Mouse (Mus musculus): Measurements from ENCODE around the gene Sec14l5.
"Not testable (repeated sequence)": the region's sequence is repeated elsewhere in the genome, so short reads cannot be mapped to it uniquely, and the experiment has no call there.

Sec14l5 gene

DNA sequence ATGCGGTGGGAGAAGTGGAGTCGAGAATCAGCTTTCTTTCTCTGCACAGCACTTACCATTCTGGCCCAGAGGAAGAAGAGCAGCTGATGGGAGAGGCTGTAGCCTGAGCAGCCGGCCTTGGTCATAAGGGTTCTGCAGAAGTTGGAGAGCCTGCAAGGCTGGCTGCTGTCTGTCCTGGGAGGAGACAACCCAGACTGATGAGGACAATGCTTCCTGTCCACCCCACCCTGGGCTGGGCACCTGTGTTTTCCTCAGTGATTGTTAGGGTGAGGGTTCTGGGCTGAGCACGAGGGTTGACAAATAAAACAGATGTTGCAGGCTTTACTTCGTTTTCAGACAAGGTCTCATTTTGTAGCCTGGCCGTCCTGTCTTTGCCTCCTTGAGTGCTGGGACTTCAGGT lies 69.8 kb downstream of the Sec14l5 start:
- no peak for DNase-seq (ENCODE audit: low read depth, low spot score)

DNA sequence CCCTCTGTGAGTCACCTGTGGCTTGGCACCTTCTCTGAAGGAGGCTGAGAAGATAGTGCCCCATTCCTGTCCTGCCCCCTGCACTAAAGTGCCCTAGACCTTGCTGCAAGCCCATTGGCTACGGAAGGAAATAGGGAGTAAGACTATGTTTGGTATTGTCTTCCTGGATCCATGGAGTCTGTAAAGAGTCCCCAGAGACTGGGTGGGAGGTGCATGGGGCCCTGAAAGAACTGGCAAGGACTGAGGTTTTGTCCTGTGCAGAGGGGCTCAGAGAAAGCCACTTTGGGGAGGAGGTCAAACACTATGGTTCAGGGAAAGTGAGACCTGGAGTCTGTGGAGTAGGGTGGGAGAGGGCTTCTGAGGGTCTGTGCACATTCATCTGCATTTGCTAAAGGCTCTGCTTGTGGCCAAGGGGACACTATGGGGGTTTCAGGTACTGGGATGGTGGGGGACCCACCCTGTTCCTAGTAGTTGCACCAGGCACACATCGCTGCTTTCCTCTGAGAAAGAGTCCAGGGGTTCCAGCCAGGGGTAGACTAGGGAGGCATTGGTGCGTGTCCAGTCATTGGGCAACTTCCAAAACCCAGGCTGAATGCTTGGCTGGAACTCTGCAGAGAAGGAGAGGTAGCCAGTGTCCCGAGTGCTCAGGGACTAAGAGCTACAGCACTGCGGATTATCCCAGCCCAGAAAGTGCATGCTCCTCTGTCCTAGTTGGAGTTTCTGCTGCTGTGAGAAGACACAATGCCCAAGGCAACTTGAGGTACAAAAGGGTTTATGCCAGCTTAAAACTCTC lies 70.6 kb downstream of the Sec14l5 start:
- no peak for DNase-seq (ENCODE audit: low read depth, low spot score)

DNA sequence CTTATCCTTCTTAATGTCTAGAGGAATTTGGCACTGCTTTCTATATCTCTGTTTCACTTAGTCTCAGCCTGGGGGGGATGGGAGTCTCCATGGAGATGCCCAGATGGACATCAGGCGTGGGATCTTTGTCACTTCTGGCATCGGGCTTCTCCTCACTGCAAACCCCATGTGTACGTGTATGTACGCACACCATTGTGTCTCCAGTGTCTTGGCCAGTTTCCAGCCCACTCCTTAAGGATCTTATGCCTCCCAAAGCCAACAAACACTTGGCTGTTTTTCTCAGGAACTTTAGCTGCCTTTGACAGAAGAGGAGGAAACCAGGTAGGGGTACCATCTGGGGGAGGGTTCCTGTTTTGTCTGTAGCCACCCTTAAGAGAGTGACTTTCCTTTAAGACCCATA lies 74.5 kb downstream of the Sec14l5 start:
- DNase-seq (ENCODE audit: low read depth, low spot score) = no peak

DNA sequence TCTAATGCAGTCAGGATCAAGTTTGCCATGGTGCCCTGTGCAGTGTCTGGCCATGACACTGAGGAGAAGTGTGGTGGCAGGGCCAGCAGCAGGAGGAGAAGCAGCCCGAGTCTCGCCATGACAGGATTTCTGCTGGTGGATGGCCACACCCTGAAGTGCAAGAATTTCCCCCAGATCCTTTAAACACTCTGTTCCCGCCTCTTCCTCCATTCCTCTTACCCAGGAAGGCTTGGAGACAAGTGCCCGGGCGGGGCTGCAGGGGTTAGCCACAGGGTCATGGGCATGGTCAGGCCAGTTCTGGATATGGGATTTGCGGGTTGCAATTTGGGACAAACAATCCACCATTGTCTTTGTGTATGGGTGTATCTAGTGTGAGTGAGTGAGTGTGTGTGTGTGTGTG lies 75.2 kb downstream of the Sec14l5 start, which contains the start of gene AU021092:
Gene AU021092 (minus strand): TSS at position 160 of the 400 bp plus-strand sequence.
- DNase-seq (ENCODE audit: low read depth, low spot score) = no peak

GRCm38 (mm10) chr16:5226534-5226933 lies 79.6 kb downstream of the Sec14l5 start:
- DNase-seq (ENCODE audit: low read depth, low spot score) = not testable (repeated sequence)

DNA sequence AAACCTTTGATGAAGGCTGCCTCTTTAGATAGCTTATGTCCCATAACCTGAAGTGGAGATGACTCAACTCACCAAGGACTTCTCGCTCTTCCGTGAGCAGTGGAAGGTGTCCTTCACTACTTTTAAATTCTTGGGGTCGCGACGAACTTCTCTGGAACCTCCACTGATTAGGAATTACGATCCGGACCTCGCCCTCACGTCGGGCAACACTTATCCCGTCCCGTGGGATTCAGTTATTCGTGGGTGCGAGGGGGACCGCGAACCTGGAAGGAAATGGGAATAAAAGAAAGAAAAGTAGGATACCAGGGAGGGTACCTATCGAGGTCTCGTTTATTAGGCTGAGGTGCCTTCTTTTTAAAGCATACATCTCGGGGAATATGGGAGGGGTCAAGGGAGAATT lies 80.6 kb downstream of the Sec14l5 start:
- DNase-seq (ENCODE audit: low read depth, low spot score) = not testable (repeated sequence)

DNA sequence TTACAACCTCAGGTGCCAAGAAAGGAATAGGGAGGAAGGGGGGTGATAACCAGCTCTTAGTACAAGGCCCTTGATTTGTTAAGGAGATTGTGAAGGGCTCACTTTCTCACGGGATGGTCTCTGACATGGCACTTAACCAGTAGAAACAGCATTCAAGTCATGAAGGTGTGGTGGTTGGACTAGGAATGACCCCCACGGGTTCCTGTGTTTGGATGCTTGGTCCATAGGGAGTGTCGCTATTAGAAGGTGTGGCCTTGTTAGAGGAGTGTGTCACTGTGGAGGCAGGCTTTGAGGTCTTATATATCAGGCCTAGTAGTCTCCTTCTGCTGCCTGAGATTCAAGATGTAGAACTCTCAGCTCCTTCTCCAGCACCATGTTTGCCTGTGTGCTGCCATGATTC lies 81.2 kb downstream of the Sec14l5 start:
- not testable (repeated sequence) for DNase-seq (ENCODE audit: low read depth, low spot score)

- DNase-seq (ENCODE audit: low read depth, low spot score) = no peak
Observed at GRCm38 (mm10) chr16:5232982-5233381, 86.1 kb downstream of the Sec14l5 start.

DNA sequence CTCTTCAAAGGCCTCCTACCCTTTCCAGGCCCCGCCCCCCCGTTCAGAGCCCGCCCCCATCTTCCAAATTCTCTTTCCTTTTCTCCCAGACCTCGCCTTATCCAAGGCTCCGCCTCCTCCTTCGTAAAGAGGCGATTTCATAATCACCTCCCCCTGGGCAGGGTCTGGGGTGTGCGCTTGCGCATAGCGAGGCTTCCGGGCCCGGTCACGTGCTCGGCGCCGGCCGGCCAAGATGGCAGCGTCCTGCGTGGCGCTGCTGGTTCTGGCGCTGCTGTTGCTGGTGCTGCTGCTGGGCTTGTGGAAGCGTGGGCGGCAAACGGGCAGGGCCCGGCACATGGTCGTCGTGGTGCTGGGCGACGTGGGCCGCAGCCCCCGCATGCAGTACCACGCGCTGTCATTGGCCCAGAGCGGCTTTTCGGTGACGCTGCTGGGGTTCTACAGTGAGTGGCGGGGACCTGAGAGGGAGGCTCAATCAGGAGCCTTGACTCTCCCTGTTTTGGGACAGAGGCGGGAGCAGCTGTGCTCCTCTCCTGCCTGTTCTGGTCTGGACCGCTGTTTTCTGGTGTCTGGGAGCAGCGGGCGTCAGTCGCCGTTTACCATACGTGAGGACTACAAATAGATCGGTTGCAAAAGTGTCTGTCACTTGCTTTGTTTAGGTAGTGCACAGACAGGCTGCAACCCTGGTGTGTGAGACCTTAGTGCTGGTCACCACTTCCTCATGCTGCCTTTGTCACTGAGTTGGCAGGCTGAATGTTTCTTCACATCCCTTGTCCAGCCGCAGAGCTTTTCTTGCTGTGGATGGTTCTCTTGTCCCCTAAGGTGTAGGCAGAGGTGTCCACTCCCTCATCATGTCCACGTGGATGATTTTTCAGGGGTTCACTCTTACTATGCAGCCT lies 86.8 kb downstream of the Sec14l5 start, which contains the start of gene Alg1:
Gene Alg1 (plus strand): TSS at position 204 of the 896 bp plus-strand sequence.
- peak; percentile 96 for DNase-seq (ENCODE audit: low read depth, low spot score)

Measured in CD4-positive, CD25-positive, alpha-beta regulatory T cell, adult 2 months (primary cell).